Mouse (Mus musculus) intestine, embryonic 16.5 days (tissue): ENCODE data around the gene Ddias. TPM values are rescaled to one million over a fixed set of nuclear protein-coding genes. Genes with fewer than 3 reads are reported as not detected.

ENCODE experiments used
- ATAC-seq: fragments of 200-750 bp; cut with Nextera tagmentation; 2 replicates; pipeline ENCODE4 v1.8.0; 2017; ENCODE audit warnings: moderate TSS enrichment, moderate library complexity
- H3K27ac ChIP-seq: fragments of 300-500 bp; sonication (generic); 2 replicates; pipeline ENCODE4 v1.5.1; 2014; ENCODE audit warnings: mild to moderate bottlenecking, low read length
- H3K27me3 ChIP-seq: fragments of 300-500 bp; sonication (generic); replicated peaks from 2 replicates; pipeline ENCODE4 v1.6.1; 2014; ENCODE audit warnings: low read length, control low read depth, mixed read lengths; ENCODE audit not compliant: control insufficient read depth, insufficient read depth
- H3K36me3 ChIP-seq: fragments of 300-500 bp; sonication (generic); 2 replicates; pipeline ENCODE4 v1.6.1; 2014; ENCODE audit warnings: low read length, control low read depth; ENCODE audit not compliant: control insufficient read depth, insufficient read depth
- H3K4me1 ChIP-seq: fragments of 300-500 bp; sonication (generic); 2 replicates; pipeline ENCODE4 v1.6.1; 2014; ENCODE audit warnings: low read length, control low read depth, mixed read lengths; ENCODE audit not compliant: control insufficient read depth, insufficient read depth
- H3K4me2 ChIP-seq: fragments of 300-500 bp; sonication (generic); 2 replicates; pipeline ENCODE4 v1.6.1; 2014; ENCODE audit warnings: low read depth, low read length, control low read depth
- H3K4me3 ChIP-seq: fragments of 300-500 bp; sonication (generic); 2 replicates; pipeline ENCODE4 v1.5.1; 2014; ENCODE audit warnings: mild to moderate bottlenecking, low read length
- H3K9ac ChIP-seq: fragments of 300-500 bp; sonication (generic); 2 replicates; pipeline ENCODE4 v1.6.1; 2014; ENCODE audit warnings: low read depth, low read length
- H3K9me3 ChIP-seq: fragments of 300-500 bp; sonication (generic); 2 replicates; pipeline ENCODE4 v1.6.1; 2016; ENCODE audit warnings: low read length, control low read depth; ENCODE audit not compliant: control insufficient read depth
- WGBS: fragments of 180-500 bp; shearing (Covaris S2); extraction: QIAGEN DNeasy Blood & Tissue Kit; methylation state at CpG from one replicate; pipeline ENCODE4 v1.1.7; 2014; 5-methylcytosine and 5-hydroxymethylcytosine counted together
- polyA plus RNA-seq: library from polyadenylated mRNA; unstranded; fragments of >200 nt; fragmentation: Nextera tagmentation; extraction: Ambion mirVana; gene quantifications from 2 replicates; pipeline ENCODE4 v1.2.1, GENCODE M21; 2015

Ddias gene
- polyA plus RNA-seq, 1 experiment from 2014 or later = 9.2 TPM

DNA sequence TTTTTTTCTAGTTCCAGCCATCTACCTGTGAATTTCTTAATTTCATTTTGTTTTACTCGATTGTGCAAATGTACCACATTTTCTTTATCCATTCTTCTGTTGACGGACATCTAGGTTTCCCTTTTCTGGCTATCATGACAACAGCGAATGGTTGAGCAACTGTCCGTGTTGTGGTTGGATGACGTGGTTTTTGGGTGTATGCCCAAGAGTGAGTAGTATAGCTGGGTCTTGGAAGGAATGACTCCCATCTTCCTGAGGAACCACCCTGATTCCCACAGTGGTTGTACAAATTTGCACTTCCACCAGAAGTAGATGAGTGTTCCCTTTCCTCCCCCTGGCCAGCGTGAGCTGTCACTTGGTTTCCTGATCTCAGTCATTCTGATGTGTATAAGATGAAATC lies 41.7 kb downstream of the Ddias start:
- no peak overlapping the region for H3K27ac ChIP-seq
- H3K9me3 ChIP-seq = no peaks in the 10 kb centered on the region
- no peaks in the 10 kb centered on the region for H3K4me1 ChIP-seq
- no peaks in the 10 kb centered on the region for H3K27me3 ChIP-seq
- no peaks in the 10 kb centered on the region for H3K36me3 ChIP-seq
- no peak overlapping the region for H3K4me3 ChIP-seq
- H3K4me2 ChIP-seq = no peak overlapping the region
- H3K9ac ChIP-seq = no peak overlapping the region
- ATAC-seq = no peak
- 88% methylated on average over 6 of the region's 6 CpGs for WGBS

DNA sequence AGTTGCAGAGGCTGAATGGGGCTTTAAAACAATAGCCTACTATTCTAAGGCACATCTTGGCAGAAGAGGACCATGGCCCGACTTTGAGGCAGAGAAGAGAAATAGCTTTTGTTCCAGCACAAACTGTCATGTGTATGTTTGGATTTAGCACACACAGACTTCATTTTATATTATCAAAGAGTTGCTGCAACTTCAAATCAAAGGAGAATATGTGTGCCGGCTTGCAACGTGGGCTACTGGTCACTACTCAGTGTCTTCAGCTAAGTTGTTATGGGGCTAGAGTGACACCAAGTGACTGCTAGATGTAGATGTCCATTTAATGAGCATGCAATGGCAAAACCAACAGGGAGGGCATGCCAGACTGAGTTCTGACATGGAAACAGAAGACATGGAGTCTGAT lies 46.1 kb downstream of the Ddias start:
- Histone ChIP-seq H3K36me3 (no peaks in the 10 kb centered on the region), H3K4me1 (no peaks in the 10 kb centered on the region), H3K9me3 (no peaks in the 10 kb centered on the region), H3K9ac (no peak overlapping the region), H3K4me2 (no peak overlapping the region), H3K27ac (no peak overlapping the region), H3K4me3 (no peak overlapping the region), H3K27me3 (no peaks in the 10 kb centered on the region)
- WGBS = 62% methylated on average over 3 of the region's 3 CpGs
- no peak for ATAC-seq

DNA sequence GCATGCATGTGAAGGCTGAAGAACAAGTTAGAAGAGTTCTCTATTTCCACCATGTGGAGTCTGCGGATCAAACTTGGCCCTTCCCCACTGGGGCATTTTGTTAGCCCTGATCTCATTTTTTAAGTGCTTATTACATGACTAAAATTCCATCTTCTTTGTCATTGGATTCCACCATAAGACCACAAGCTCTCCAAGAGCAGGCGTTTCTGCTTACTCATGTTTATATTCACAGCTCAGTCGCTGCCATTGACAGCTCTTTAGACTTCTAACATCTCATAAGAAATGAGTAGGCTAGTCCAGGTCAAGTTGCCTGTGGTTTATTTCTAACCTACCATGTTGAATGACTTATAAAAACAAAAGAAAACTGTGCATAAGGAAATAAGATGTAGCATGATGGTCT lies 47.8 kb downstream of the Ddias start:
- Histone ChIP-seq H3K4me1 (peaks cover 13% of the 10 kb centered on the region; the same call in 1 of the 2 replicates), H3K4me2 (no peak overlapping the region), H3K9me3 (no peaks in the 10 kb centered on the region), H3K9ac (no peak overlapping the region), H3K27me3 (no peaks in the 10 kb centered on the region), H3K4me3 (no peak overlapping the region), H3K36me3 (no peaks in the 10 kb centered on the region), H3K27ac (no peak overlapping the region)
- 76% methylated on average over 3 of the region's 3 CpGs for WGBS
- ATAC-seq = no peak

DNA sequence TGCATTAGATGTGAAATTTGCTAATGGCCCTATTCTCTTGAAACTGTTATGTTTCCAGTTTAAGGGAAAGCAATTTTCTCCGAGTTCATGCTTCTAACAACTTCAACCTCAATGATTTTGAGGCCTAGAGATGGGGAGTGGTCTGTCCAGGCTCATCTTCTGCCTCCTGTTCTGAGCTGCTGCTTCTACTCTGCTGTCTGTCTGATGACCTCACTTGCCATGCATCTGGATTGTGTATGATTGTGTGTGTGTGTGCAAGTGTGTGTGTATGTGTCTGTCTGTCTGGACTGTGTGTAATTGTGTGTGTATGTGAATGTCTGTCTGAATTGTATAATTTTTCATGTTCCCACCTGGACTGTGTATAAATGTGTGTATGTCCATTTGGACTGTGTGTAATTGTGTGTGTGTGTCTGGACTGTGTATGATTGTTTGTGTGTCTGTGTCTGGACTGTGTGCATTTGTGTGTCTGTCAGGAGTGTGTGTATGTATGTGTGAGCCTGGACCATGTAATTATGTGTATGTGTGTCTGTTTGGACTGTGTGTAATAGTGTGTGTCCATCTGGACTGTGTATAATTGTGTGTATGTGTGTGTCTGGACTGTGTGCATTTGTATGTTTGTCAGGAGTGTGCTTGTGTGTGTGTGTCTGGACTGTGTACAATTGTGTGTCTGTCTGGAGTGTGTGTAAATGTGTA lies 51.5 kb downstream of the Ddias start:
- H3K9ac ChIP-seq = peak overlapping the region; percentile 24; the same call in 1 of the 2 replicates
- peak; percentile 26; the same call in 1 of the 2 replicates for ATAC-seq
- peak overlapping the region; percentile 16 for H3K4me2 ChIP-seq
- no peaks in the 10 kb centered on the region for H3K9me3 ChIP-seq
- H3K36me3 ChIP-seq = no peaks in the 10 kb centered on the region
- H3K27me3 ChIP-seq = no peaks in the 10 kb centered on the region
- H3K4me3 ChIP-seq = no peak overlapping the region; the same call in 1 of the 2 replicates
- peak overlapping the region; percentile 77 for H3K27ac ChIP-seq
- H3K4me1 ChIP-seq = peaks cover 21% of the 10 kb centered on the region
- 37% methylated on average over 1 of the region's 1 CpGs for WGBS

GRCm38 (mm10) chr7:92821871-92822270 lies 52.2 kb downstream of the Ddias start:
- H3K4me3 ChIP-seq = no peak overlapping the region; the same call in 1 of the 2 replicates
- peaks cover 21% of the 10 kb centered on the region for H3K4me1 ChIP-seq
- ATAC-seq = no peak
- no peaks in the 10 kb centered on the region for H3K9me3 ChIP-seq
- no peaks in the 10 kb centered on the region for H3K36me3 ChIP-seq
- H3K4me2 ChIP-seq = peak overlapping the region; percentile 16
- 44% methylated on average over 4 of the region's 4 CpGs for WGBS
- H3K27ac ChIP-seq = peak overlapping the region; percentile 77
- no peaks in the 10 kb centered on the region for H3K27me3 ChIP-seq
- no peak overlapping the region for H3K9ac ChIP-seq

- WGBS = 56% methylated on average over 7 of the region's 7 CpGs
- ATAC-seq = no peak
- Histone ChIP-seq H3K4me1 (peaks cover 21% of the 10 kb centered on the region), H3K9ac (0 out of 2 replicates have a peak overlapping the region, but pooled peaks have one; percentile 10), H3K4me3 (no peak overlapping the region), H3K27me3 (no peaks in the 10 kb centered on the region), H3K36me3 (no peaks in the 10 kb centered on the region), H3K9me3 (no peaks in the 10 kb centered on the region), H3K4me2 (no peak overlapping the region), H3K27ac (peak overlapping the region; percentile 75)
These were observed 53.0 kb downstream of the Ddias start for GRCm38 (mm10) chr7:92820941-92821465.

DNA sequence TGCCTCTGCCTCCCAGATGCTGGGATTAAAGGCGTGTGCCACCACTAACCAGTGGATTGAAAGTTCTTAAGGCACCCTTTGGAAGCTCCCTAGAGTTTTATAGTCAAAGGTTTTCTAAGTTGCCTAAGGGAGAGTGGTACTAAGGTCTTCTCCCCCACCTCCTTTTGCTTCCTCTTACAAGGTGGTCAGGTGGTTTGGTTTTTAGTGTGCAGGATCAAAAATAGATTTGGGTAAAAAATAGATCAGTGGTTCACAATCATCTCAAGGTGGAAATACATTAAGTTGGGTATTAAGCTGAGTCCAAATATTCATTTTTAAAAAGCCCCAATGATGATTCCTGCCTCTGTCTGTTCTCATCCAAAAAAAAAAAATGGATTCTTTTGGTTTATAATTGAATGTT lies 53.6 kb downstream of the Ddias start:
- WGBS = 85% methylated on average over 1 of the region's 1 CpGs
- Histone ChIP-seq H3K9me3 (no peaks in the 10 kb centered on the region), H3K9ac (no peak overlapping the region), H3K4me3 (no peak overlapping the region), H3K4me1 (peaks cover 21% of the 10 kb centered on the region), H3K27ac (no peak overlapping the region), H3K36me3 (no peaks in the 10 kb centered on the region), H3K4me2 (no peak overlapping the region), H3K27me3 (no peaks in the 10 kb centered on the region)
- no peak for ATAC-seq

DNA sequence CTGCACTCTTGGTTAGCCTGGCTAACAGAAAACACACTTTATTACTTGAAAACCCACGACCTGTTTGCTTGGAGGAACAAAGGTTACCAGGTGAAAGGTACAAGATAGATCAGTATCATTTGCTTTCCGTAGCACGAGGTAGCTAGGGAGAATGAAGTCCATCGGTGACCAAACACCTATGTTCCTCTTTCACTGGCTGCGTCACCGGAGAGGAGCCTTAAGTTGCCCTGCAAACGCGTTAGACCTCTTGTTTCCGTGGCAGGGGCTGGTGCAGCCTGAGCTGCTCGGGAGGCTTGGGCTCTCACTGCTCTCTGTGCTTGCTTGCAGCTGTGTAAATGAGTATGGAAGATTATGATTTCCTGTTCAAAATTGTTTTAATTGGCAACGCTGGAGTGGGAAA lies 54.4 kb downstream of the Ddias start:
- Histone ChIP-seq H3K9me3 (no peaks in the 10 kb centered on the region), H3K4me2 (no peak overlapping the region; the same call in 1 of the 2 replicates), H3K27ac (peak overlapping the region; percentile 57), H3K4me1 (peaks cover 21% of the 10 kb centered on the region), H3K27me3 (no peaks in the 10 kb centered on the region), H3K4me3 (no peak overlapping the region), H3K36me3 (no peaks in the 10 kb centered on the region), H3K9ac (peak overlapping the region; percentile 14; the same call in 1 of the 2 replicates)
- peak; percentile 82 for ATAC-seq
- WGBS = 63% methylated on average over 11 of the region's 11 CpGs

GRCm38 (mm10) chr7:92817886-92818285 lies 56.2 kb downstream of the Ddias start:
- peak; percentile 42; the same call in 1 of the 2 replicates for ATAC-seq
- Histone ChIP-seq H3K27ac (no peak overlapping the region), H3K36me3 (no peaks in the 10 kb centered on the region), H3K4me1 (peaks cover 20% of the 10 kb centered on the region), H3K4me2 (no peak overlapping the region), H3K9ac (no peak overlapping the region), H3K4me3 (no peak overlapping the region), H3K27me3 (no peaks in the 10 kb centered on the region), H3K9me3 (no peaks in the 10 kb centered on the region)
- WGBS = 73% methylated on average over 9 of the region's 9 CpGs
